Mouse (Mus musculus): ENCODE measurements around the gene Olfr688. TPM values are rescaled to one million over a fixed set of nuclear protein-coding genes. Genes with fewer than 3 reads are reported as not detected.

Olfr688 gene
- not detected for total RNA-seq (2021)

- no peak for DNase-seq
These were observed at the start of gene Olfr688 for GRCm38 (mm10) chr7:105287795-105288194. TSS of gene Olfr688 (plus strand) at chr7:105288095.

GRCm38 (mm10) chr7:105247671-105248070 lies 40.2 kb upstream of the Olfr688 start:
- no peak for DNase-seq

GRCm38 (mm10) chr7:105248197-105248596 lies 39.7 kb upstream of the Olfr688 start:
- DNase-seq = no peak

GRCm38 (mm10) chr7:105256656-105257055 lies 31.2 kb upstream of the Olfr688 start:
- DNase-seq = peak; percentile 30

GRCm38 (mm10) chr7:105272426-105272825 lies 15.5 kb upstream of the Olfr688 start:
- no peak for DNase-seq

- DNase-seq = no peak
These were observed 2.2 kb downstream of the Olfr688 start for GRCm38 (mm10) chr7:105290051-105290450.

- DNase-seq = no peak
These were observed 23.0 kb downstream of the Olfr688 start, which contains the start of gene Olfr689 for GRCm38 (mm10) chr7:105310865-105311264. TSS of gene Olfr689 (plus strand) at chr7:105311165.

GRCm38 (mm10) chr7:105325302-105325701 lies 37.4 kb downstream of the Olfr688 start:
- no peak for DNase-seq

- DNase-seq = no peak
These were observed 46.1 kb downstream of the Olfr688 start, which contains the start of gene Olfr690 for GRCm38 (mm10) chr7:105334004-105334403. TSS of gene Olfr690 (minus strand) at chr7:105334104.

Other genes starting within 250 kb of the Olfr688 start
- not detected for gene Olfr677, start 236.7 kb upstream of the Olfr688 start, total RNA-seq (2021)
- not detected for gene Olfr678, start 223.6 kb upstream of the Olfr688 start, total RNA-seq (2021)
- not detected for gene Olfr679, start 206.9 kb upstream of the Olfr688 start, total RNA-seq (2021)
- not detected for gene Olfr680-ps1, start 195.3 kb upstream of the Olfr688 start, total RNA-seq (2021)
- gene Olfr681, start 171.3 kb upstream of the Olfr688 start, total RNA-seq (2021) = not detected
- not detected for gene Olfr683, start 141.1 kb upstream of the Olfr688 start, total RNA-seq (2021)
- not detected for gene Olfr684, start 124.4 kb upstream of the Olfr688 start, total RNA-seq (2021)
- not detected for gene Olfr685, start 102.1 kb upstream of the Olfr688 start, total RNA-seq (2021)
- gene Olfr686, start 80.6 kb upstream of the Olfr688 start, total RNA-seq (2021) = not detected
- gene Olfr689, start 23.1 kb downstream of the Olfr688 start, total RNA-seq (2021) = not detected
- not detected for gene Olfr690, start 46.0 kb downstream of the Olfr688 start, total RNA-seq (2021)
- gene Olfr691, start 54.2 kb downstream of the Olfr688 start, total RNA-seq (2021) = under 1 TPM; 0.12 to 0.27 TPM
- gene Olfr692, start 80.1 kb downstream of the Olfr688 start, total RNA-seq (2021) = not detected
- not detected for gene Gm5901, start 86.9 kb downstream of the Olfr688 start, total RNA-seq (2021)
- gene Fam160a2, start 112.0 kb downstream of the Olfr688 start, total RNA-seq (2021) = 10 to 100 TPM; 31.1 to 33.8 TPM
- not detected for gene Cnga4, start 116.5 kb downstream of the Olfr688 start, total RNA-seq (2021)
- gene Cckbr, start 137.6 kb downstream of the Olfr688 start, total RNA-seq (2021) = not detected
- gene Cavin3, start 194.2 kb downstream of the Olfr688 start, total RNA-seq (2021) = 10 to 100 TPM; 43.3 to 44.3 TPM

Data from heart, postnatal 4 days (tissue).